Mouse (Mus musculus) limb, embryonic 15.5 days (tissue): ENCODE data around the gene Chst4. TPM values are rescaled to one million over a fixed set of nuclear protein-coding genes. Genes with fewer than 3 reads are reported as not detected.

Source experiments
- ATAC-seq: fragments of 200-750 bp; cut with Nextera tagmentation; 2 replicates; pipeline ENCODE4 v1.8.0; 2017; ENCODE audit warnings: low read depth, moderate TSS enrichment; ENCODE audit not compliant: insufficient number of reproducible peaks, low FRiP score, low TSS enrichment
- H3K27ac ChIP-seq: fragments of 300-500 bp; sonication (generic); 2 replicates; pipeline ENCODE4 v1.5.1; 2015; ENCODE audit warnings: moderate library complexity, mild to moderate bottlenecking, inconsistent platforms
- H3K27me3 ChIP-seq: fragments of 300-500 bp; sonication (generic); 2 replicates; pipeline ENCODE4 v1.6.1; 2015; ENCODE audit warnings: inconsistent platforms
- H3K36me3 ChIP-seq: fragments of 300-500 bp; sonication (generic); 2 replicates; pipeline ENCODE4 v1.6.1; 2015; ENCODE audit warnings: inconsistent platforms
- H3K4me1 ChIP-seq: fragments of 300-500 bp; sonication (generic); 2 replicates; pipeline ENCODE4 v1.6.1; 2015; ENCODE audit warnings: inconsistent platforms
- H3K4me2 ChIP-seq: fragments of 300-500 bp; sonication (generic); 2 replicates; pipeline ENCODE4 v1.6.1; 2015; ENCODE audit warnings: mild to moderate bottlenecking, inconsistent platforms
- H3K4me3 ChIP-seq: fragments of 300-500 bp; sonication (generic); 2 replicates; pipeline ENCODE4 v1.5.1; 2015; ENCODE audit warnings: mild to moderate bottlenecking, inconsistent platforms
- H3K9ac ChIP-seq: fragments of 300-500 bp; sonication (generic); 2 replicates; pipeline ENCODE4 v1.6.1; 2015; ENCODE audit warnings: inconsistent platforms
- H3K9me3 ChIP-seq: fragments of 300-500 bp; sonication (generic); 2 replicates; pipeline ENCODE4 v1.6.1; 2016; ENCODE audit warnings: inconsistent platforms
- WGBS: fragments of 180-500 bp; shearing (Covaris S2); methylation state at CpG from one replicate; pipeline ENCODE4 v1.1.7; 2015; 5-methylcytosine and 5-hydroxymethylcytosine counted together
- polyA plus RNA-seq: library from polyadenylated mRNA; unstranded; fragments of >200 nt; fragmentation: Nextera tagmentation; extraction: Ambion mirVana; gene quantifications from 2 replicates; pipeline ENCODE4 v1.2.1, GENCODE M21; 2015

The Chst4 gene
- not detected in 2 replicates for polyA plus RNA-seq

DNA sequence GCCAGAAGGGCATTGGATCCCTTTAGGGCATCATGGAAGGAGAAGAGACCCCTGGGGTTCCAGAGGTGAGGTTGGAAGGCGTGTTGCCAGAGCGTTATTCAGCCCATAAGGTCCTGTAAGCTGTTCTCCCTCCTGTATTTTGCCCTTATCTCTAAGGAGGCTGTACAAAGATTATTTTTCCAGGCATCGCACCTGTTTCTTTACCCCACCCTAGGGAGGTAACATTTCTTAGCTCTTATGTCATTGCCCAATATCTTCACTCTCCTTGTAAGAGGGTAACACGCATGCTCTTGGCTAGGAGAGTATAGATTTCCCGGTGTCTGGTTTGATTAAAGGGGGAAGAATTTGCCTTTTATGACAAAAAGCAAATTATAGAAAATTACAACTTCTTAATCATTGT lies at the start of gene Chst4:
Gene Chst4, minus strand, starts transcription at position 82 of the 400 bp plus-strand sequence.
- Histone ChIP-seq H3K4me2 (no peak within 1 kb of the TSS), H3K4me1 (0 out of 2 replicates have a peak, but pooled peaks cover 3% of the 10 kb centered on the region), H3K9me3 (no peaks in the 10 kb centered on the region), H3K36me3 (no peaks in the 10 kb centered on the region), H3K9ac (no peak within 1 kb of the TSS), H3K27ac (no peak within 1 kb of the TSS), H3K27me3 (no peaks in the 10 kb centered on the region), H3K4me3 (no peak within 1 kb of the TSS)
- no peak for ATAC-seq
- WGBS = 59% methylated on average over 5 of the region's 5 CpGs

DNA sequence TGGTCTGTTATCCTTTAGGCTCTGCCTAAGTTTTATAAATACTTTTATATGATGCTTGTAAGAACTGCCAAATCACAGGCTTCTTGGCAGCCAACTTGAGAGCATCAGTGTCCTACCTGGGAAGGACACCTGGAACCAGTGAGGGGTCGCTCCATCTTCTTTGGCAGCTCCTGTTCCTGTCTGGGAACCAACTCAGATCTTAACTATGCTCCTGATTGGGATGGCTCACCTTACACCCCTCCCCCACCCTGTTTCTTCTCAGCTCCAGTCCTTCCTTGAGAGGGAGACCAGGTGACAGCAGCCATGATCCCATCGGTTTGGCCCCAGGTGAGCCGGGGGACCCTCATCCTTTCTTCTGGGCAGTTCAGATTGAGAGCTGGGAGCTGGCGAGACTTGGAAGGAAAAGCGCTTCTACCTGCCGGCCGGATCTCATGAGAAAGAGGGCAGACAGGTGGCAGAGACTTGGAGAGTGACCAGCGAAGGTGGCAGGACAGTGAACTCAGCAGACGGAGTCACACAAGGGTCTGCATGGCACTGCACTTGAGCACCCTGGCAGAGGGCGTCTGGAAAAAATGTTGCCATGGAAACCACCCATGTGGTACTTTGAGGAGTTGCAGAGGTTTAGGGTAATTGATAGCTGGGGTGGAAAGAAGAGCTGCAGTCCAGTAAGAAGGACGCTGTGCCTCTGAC lies 43.0 kb upstream of the Chst4 start:
- Histone ChIP-seq H3K4me2 (no peak overlapping the region), H3K4me1 (peaks cover 11% of the 10 kb centered on the region), H3K27ac (no peak overlapping the region), H3K27me3 (no peaks in the 10 kb centered on the region; the same call in 1 of the 2 replicates), H3K36me3 (peaks cover 46% of the 10 kb centered on the region), H3K4me3 (no peak overlapping the region), H3K9me3 (no peaks in the 10 kb centered on the region), H3K9ac (no peak overlapping the region)
- WGBS = 78% methylated on average over 11 of the region's 11 CpGs
- ATAC-seq = no peak

DNA sequence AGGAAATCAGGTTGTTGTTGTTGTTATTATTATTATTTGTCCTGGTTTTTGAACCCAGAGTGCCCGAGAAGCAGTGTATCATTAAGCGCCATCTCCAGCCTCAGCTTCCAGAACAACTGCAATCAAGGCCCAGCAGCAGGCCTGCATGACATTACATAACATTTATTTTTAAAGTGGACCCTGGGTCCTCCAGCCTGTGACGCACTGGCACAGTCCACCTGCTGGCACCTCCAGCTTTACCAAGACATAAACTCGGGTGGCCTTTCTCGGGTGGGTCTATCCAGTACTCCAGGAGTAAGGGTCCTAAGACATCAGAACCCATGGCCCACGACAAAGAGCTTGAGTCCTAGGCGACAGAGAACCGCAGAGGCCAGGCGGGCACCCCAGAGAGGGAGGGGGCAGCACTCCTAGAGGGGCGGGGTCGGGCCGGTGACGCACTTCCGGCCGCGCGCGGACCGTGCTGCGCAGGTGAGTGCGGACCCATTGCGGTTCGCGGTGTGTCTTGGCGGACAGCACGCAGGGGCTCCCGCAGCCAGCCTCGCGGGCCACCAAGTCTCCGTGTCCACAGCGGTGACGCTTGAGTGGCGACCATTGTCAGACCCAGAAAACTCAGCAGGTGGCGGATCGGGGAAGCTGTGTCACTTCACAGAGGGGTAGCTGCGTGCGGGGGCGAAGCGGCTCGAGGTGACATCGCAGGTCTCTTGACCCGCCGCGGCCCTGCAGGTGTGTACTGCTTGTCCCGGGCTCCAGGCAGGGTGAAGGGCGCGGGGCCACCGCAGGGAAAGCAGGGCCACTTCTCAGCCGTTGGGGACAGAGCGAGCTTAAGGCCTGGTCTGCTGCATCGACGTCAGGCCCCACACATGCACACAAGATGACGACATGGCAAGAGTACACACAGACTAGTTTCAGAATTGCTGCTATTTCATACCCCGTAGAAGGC lies 40.0 kb upstream of the Chst4 start, which contains the start of gene Zfp612:
Gene Zfp612, plus strand, starts transcription at position 465 of the 940 bp plus-strand sequence.
- Histone ChIP-seq H3K4me2 (peak within 1 kb of the TSS; percentile 90), H3K27me3 (no peaks in the 10 kb centered on the region; the same call in 1 of the 2 replicates), H3K36me3 (peaks cover 18% of the 10 kb centered on the region), H3K9me3 (no peaks in the 10 kb centered on the region), H3K4me1 (peaks cover 11% of the 10 kb centered on the region), H3K4me3 (peak within 1 kb of the TSS; percentile 69), H3K27ac (no peak within 1 kb of the TSS), H3K9ac (peak within 1 kb of the TSS; percentile 52)
- WGBS = 7% methylated on average over 51 of the region's 54 CpGs
- ATAC-seq = peak; percentile 74; the same call in 1 of the 2 replicates

DNA sequence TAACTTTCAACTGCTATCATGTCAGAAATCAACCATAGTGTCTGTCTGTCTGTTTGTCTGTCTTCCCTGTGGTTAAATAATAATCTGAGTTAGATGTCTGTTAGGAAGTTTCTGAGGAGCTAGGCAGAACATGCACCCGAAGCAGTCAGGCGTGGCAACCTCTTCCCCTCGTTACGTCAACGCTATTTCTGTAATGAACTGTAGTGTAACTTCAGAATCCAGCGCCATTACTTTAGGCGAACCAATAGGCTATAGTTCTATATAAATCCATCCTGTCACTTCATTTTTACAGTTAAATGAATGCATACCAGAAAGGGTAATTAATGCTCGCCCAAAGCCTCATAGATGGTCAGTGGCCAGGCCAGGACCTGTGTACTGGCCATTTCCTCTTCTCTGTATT lies 35.0 kb upstream of the Chst4 start:
- peaks cover 11% of the 10 kb centered on the region; the same call in 1 of the 2 replicates for H3K27me3 ChIP-seq
- no peak overlapping the region for H3K4me3 ChIP-seq
- no peak for ATAC-seq
- no peak overlapping the region for H3K9ac ChIP-seq
- WGBS = 82% methylated on average over 8 of the region's 8 CpGs
- H3K4me2 ChIP-seq = no peak overlapping the region
- no peaks in the 10 kb centered on the region for H3K9me3 ChIP-seq
- H3K27ac ChIP-seq = no peak overlapping the region
- peaks cover 4% of the 10 kb centered on the region; the same call in 1 of the 2 replicates for H3K4me1 ChIP-seq
- no peaks in the 10 kb centered on the region for H3K36me3 ChIP-seq

DNA sequence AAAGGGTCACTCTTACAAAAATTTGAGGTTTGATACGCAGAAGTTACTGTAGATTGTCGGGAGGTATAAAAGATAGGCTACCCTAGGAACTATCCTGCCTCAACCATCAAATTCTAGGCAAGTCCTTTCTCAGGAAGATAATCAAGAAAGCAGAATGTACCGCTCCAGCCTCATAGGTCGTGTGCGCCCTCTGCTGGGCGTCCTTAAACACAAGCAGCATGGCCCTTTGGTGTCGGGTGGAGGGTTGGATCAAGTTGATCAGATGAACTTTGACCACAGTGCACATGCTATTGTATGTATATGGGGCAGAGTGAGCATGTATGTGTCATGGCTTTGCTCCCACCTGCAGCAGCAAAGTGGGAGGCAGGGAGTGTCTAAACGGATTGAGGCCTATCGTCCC lies 32.1 kb upstream of the Chst4 start:
- Histone ChIP-seq H3K27ac (no peak overlapping the region), H3K36me3 (no peaks in the 10 kb centered on the region), H3K9ac (no peak overlapping the region), H3K4me3 (no peak overlapping the region), H3K4me2 (no peak overlapping the region), H3K27me3 (0 out of 2 replicates have a peak, but pooled peaks cover 11% of the 10 kb centered on the region), H3K9me3 (no peaks in the 10 kb centered on the region), H3K4me1 (no peaks in the 10 kb centered on the region)
- WGBS = 13% methylated on average over 9 of the region's 9 CpGs
- ATAC-seq = no peak

DNA sequence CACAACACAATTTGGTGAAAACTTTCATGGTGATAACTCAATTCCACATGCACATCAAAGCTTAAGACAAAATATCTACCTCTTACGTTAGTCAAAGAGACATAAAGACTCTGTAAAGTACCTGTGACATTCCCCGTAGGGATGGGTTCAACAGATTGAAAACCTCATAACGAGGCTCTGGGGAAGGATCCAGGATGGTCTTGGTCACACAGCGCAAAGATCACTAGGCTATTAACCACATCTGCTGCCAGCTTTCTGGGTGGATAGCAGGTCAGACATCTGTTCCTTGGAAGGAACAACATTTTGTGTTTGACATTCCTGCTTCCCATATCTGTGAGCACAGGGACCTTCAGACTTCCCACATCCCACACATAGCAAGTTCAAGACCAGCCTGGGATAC lies 30.2 kb upstream of the Chst4 start:
- Histone ChIP-seq H3K36me3 (no peaks in the 10 kb centered on the region), H3K4me3 (no peak overlapping the region), H3K27ac (no peak overlapping the region), H3K27me3 (0 out of 2 replicates have a peak, but pooled peaks cover 11% of the 10 kb centered on the region), H3K9ac (no peak overlapping the region), H3K4me2 (no peak overlapping the region), H3K9me3 (no peaks in the 10 kb centered on the region), H3K4me1 (no peaks in the 10 kb centered on the region)
- 78% methylated on average over 4 of the region's 4 CpGs for WGBS
- no peak for ATAC-seq

DNA sequence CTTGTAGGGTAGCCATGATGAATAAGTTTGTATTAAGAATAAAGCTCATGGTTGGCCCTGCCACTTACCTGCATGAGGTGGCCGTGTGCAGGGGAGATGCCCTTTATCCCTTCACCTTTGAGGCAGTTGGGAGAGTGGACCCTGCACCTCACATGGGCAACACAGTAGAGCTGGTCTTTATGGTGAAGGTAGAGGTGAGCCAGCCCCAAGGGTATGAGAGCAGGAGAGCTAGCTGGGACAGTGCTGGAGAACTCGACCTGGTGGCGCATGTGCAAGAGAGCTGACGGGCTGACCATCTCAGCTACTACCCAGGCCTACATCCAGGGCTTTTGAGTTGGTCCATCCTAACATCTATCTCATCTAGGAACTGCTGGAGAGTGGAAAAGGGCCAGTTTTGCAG lies 26.1 kb upstream of the Chst4 start:
- no peak overlapping the region for H3K4me2 ChIP-seq
- no peaks in the 10 kb centered on the region for H3K27me3 ChIP-seq

DNA sequence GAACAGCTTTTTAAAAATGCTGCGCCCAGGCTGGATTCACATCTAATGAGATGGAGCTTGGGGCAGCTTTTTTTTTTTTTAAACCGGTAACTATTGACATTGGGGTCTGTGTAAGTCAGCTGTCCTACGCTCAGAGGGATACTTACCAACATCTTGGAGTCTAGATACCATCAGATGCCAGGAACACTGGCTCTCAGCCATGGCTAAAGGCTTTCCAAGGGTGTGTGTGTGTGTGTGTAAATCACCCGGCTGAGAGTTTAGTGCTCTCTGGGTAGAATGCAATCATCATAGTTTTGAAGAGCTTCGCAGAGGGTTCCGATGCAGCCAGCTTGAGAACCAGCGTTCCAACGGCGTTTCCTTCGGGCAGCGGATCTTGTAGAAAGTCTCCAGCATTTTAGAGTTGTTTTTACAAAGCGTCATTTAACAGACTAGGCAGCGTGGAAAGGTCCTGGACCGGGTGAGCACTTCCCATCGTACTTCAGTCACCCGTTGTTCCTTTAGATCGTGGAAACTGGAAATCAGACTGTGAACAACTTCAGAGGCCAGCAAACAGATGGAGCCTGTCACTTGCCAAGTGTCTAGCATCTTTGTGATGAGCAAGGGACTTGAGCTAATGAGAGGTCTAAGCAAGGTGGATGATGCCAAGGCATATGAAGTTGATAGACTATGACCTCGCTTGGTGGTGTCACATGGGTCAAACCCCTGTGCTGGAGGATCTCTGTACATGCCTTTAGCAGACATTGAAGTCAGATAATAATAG lies 25.2 kb upstream of the Chst4 start:
- ATAC-seq = 0 out of 2 replicates have a peak, but pooled peaks have one; percentile 52
- Histone ChIP-seq H3K4me1 (peaks cover 2% of the 10 kb centered on the region; the same call in 1 of the 2 replicates), H3K9ac (no peak overlapping the region), H3K27ac (no peak overlapping the region), H3K9me3 (no peaks in the 10 kb centered on the region), H3K4me3 (no peak overlapping the region), H3K36me3 (no peaks in the 10 kb centered on the region), H3K27me3 (no peaks in the 10 kb centered on the region), H3K4me2 (no peak overlapping the region)
- 84% methylated on average over 18 of the region's 18 CpGs for WGBS

More for the DNA sequence above, 26.1 kb upstream of the Chst4 start:
- Histone ChIP-seq H3K27ac (no peak overlapping the region), H3K36me3 (no peaks in the 10 kb centered on the region), H3K4me3 (no peak overlapping the region), H3K4me1 (peaks cover 2% of the 10 kb centered on the region; the same call in 1 of the 2 replicates), H3K9me3 (no peaks in the 10 kb centered on the region), H3K9ac (no peak overlapping the region)
- WGBS = 87% methylated on average over 4 of the region's 4 CpGs
- ATAC-seq = no peak

DNA sequence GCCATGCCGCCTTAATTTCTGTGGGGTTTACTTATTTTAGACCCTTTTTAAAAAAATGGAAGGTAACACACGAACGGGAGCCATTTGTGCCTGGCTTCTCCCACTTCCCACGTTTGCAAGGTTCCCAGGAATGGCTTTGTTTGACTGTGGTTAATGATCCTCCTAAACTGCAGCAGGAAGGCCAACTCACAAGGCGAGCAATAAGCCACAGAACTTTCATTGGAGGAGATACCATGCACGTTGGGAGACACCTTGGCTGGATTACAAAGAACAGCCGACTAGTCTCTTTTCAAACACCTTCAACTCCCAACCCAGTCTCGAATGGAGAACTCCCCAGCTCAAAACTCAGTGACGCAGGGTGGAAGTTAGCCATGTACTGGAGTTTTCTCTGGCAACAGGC lies 24.6 kb upstream of the Chst4 start:
- Histone ChIP-seq H3K27ac (no peak overlapping the region), H3K4me2 (no peak overlapping the region), H3K36me3 (no peaks in the 10 kb centered on the region), H3K27me3 (no peaks in the 10 kb centered on the region), H3K9ac (no peak overlapping the region), H3K4me3 (no peak overlapping the region), H3K4me1 (peaks cover 2% of the 10 kb centered on the region; the same call in 1 of the 2 replicates), H3K9me3 (no peaks in the 10 kb centered on the region)
- 60% methylated on average over 9 of the region's 9 CpGs for WGBS
- no peak for ATAC-seq

DNA sequence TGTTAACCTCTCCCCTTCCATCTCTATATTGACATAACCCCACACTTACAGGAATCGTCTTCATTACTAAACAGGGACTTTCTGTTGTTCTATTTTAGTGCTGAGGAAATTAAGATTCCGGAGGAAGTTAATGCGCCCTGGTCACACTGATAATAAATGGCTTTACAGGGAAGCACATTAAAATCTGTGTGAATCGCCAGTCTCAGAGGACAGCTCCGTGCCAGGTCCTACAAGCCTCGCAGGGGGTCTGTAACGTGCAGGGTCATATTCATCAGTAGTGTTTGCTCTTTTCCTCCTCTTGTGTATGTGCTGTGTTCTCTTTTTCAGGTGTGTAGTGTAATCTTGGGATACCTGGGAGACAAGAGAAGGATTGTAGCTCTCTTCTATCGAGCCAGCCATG lies 18.7 kb upstream of the Chst4 start:
- H3K36me3 ChIP-seq = no peaks in the 10 kb centered on the region
- no peak overlapping the region for H3K27ac ChIP-seq
- 60% methylated on average over 8 of the region's 8 CpGs for WGBS
- H3K9ac ChIP-seq = no peak overlapping the region
- no peaks in the 10 kb centered on the region for H3K9me3 ChIP-seq
- H3K27me3 ChIP-seq = no peaks in the 10 kb centered on the region
- H3K4me3 ChIP-seq = no peak overlapping the region
- peaks cover 2% of the 10 kb centered on the region; the same call in 1 of the 2 replicates for H3K4me1 ChIP-seq
- H3K4me2 ChIP-seq = no peak overlapping the region
- ATAC-seq = no peak

DNA sequence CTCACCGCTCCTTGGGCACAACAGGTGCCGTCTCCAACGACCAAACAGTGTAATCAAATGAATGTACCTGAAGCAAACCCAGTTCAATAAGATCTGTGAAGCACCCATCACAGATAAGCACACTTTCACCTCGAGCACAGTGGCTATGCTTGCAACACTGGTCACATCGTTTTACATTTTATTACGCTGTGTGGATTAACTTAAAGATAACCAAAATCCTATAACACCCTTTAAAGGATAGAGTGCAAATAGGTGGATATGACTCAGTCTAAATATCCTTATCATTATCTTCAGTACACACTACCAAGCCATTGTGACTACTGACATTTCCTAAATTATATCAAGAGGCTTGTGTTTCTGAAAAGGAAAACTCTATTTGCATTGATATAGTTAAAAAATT lies 11.7 kb upstream of the Chst4 start:
- H3K9ac ChIP-seq = no peak overlapping the region
- no peaks in the 10 kb centered on the region for H3K9me3 ChIP-seq
- H3K4me2 ChIP-seq = no peak overlapping the region
- WGBS = 80% methylated on average over 6 of the region's 6 CpGs
- H3K27ac ChIP-seq = no peak overlapping the region
- ATAC-seq = no peak
- H3K27me3 ChIP-seq = no peaks in the 10 kb centered on the region; the same call in 1 of the 2 replicates
- H3K4me1 ChIP-seq = no peaks in the 10 kb centered on the region
- no peaks in the 10 kb centered on the region for H3K36me3 ChIP-seq
- H3K4me3 ChIP-seq = no peak overlapping the region
